ENCODE assay signal across 12 mouse cellular contexts in the genomic region with DNA sequence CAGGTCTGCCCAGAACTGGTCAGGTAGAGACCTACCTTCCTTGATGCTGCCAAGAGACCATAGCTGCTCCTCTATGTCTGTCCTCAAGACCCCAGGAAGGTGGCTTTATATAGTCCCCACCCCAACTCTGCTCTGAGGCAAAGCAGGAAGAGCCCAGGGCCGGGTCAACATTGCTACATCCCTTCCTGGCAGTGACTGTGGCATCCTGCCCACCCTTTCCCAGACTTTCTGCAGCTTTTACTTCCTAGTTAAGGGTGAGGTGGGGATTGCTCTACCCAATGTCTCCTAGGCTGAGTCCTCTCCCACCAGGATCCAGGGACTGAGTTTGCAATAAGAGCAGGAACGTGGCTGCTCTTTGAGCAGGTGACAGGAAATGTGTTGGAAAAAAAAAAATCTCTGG. TPM values are rescaled to one million over a fixed set of nuclear protein-coding genes. Genes with fewer than 3 reads are reported as not detected.
DNase-seq lines count a peak whose midpoint lies in the region; ATAC-seq lines count a peak whose summit lies in the region.
"Had no signal": no experiment of that assay in that cellular context is flagged by ENCODE, and none has a peak within 500 bp of the region (broad histone marks: within the 10 kb centered on the region; RNA-seq: fewer than 3 reads in every experiment).

Gene Lrg1, minus strand, starts transcription at position 176 of the 400 bp plus-strand sequence.

- no peak within 1 kb of the TSS for H3K27ac ChIP-seq in liver, embryonic 15.5 days (replicated peaks)
- H3K27ac ChIP-seq: forebrain, embryonic 10.5 days; hindbrain, embryonic 14.5 days; liver, embryonic 13.5 days had no signal

- peak within 1 kb of the TSS; percentile 29; the same call in 1 of the 2 replicates for H3K4me3 ChIP-seq in liver, embryonic 15.5 days (replicated peaks)

- no peak for DNase-seq in liver
- DNase-seq in adrenal gland, postnatal 36 days: no peak
- DNase-seq in heart, adult 8-10 months (ENCODE audit: low spot score): no peak
- peak; percentile 64 for DNase-seq in lung, postnatal 36 days
- DNase-seq in ovary, postnatal 36 days (ENCODE audit: low spot score): no peak
- DNase-seq in urinary bladder, postnatal 14 days (ENCODE audit: low spot score): no peak
- DNase-seq: liver, embryonic 13.5 days; thymus, postnatal 14 days had no signal

- H3K9ac ChIP-seq in liver, embryonic 15.5 days: no peak within 1 kb of the TSS
- H3K9ac ChIP-seq: hindbrain, embryonic 14.5 days; liver, embryonic 13.5 days had no signal

- H3K36me3 ChIP-seq in liver, embryonic 15.5 days (replicated peaks): no peaks in the 10 kb centered on the region

- 0 out of 2 replicates have a peak within 1 kb of the TSS, but pooled peaks have one; percentile 46 for H3K4me2 ChIP-seq in liver, embryonic 15.5 days

- peaks cover 5% of the 10 kb centered on the region; the same call in 1 of the 2 replicates for H3K9me3 ChIP-seq in liver, embryonic 15.5 days (replicated peaks)

- H3K27me3 ChIP-seq in liver, embryonic 15.5 days: peaks cover 75% of the 10 kb centered on the region

- ATAC-seq in liver, embryonic 15.5 days (ENCODE audit: insufficient read depth): no peak

- H3K4me1 ChIP-seq in liver, embryonic 15.5 days (replicated peaks): peaks cover 31% of the 10 kb centered on the region

- 31% methylated on average over 2 of the region's 2 CpGs for WGBS in liver, embryonic 15.5 days (ENCODE audit: insufficient replicate concordance)

RNA-seq across cellular contexts. Expression of gene Lrg1, which starts in this region (rescaled TPM):
- 3.2 and 4.0 TPM in 2 replicates for polyA plus RNA-seq in liver, embryonic 15.5 days (2015; fragmentation: Nextera tagmentation; extraction: Ambion mirVana)
- total RNA-seq in adrenal gland, postnatal 36 days (2021): 10 to 100 TPM; 15.5 to 31.3 TPM
- total RNA-seq in heart, adult 8-10 months (2022): 10 to 100 TPM; 47.5 to 68.7 (median 60.4) TPM
- total RNA-seq: ES-E14 had no signal
- polyA plus RNA-seq: forebrain, embryonic 10.5 days had no signal
